Mouse (Mus musculus) bone marrow macrophage, adult 2 months (primary cell): ENCODE measurements around the gene Sult1a1. TPM values are rescaled to one million over a fixed set of nuclear protein-coding genes. Genes with fewer than 3 reads are reported as not detected.
A peak's percentile ranks its signal among the peaks of the same experiment; 100 is the strongest.

Source experiments
- H3K27ac ChIP-seq: 2 replicates; pipeline ENCODE4 v1.5.1; 2012; ENCODE audit warnings: low read depth, low read length; ENCODE audit not compliant: insufficient read depth
- H3K4me1 ChIP-seq: 2 replicates; pipeline ENCODE4 v1.6.1; 2012; ENCODE audit warnings: low read length; ENCODE audit not compliant: control insufficient read depth, insufficient read depth
- H3K4me3 ChIP-seq: 2 replicates; pipeline ENCODE4 v1.5.1; 2012; ENCODE audit warnings: mild to moderate bottlenecking, low read length, moderate library complexity; ENCODE audit not compliant: insufficient read depth
- CTCF ChIP-seq: IDR thresholded peaks from 2 replicates; pipeline ENCODE4 v1.5.1; 2012; ENCODE audit warnings: low read depth, mild to moderate bottlenecking, low read length, moderate library complexity
- POLR2A ChIP-seq: IDR thresholded peaks from 2 replicates; pipeline ENCODE4 v1.6.1; 2012; ENCODE audit warnings: mild to moderate bottlenecking, low read depth, low read length, borderline replicate concordance
- polyA plus RNA-seq: library from polyadenylated mRNA; stranded (reverse); fragments of >200 nt; gene quantifications from 2 replicates; pipeline ENCODE4 v1.2.4, GENCODE M21; 2012; ENCODE audit not compliant: missing spikeins, insufficient read depth, insufficient read length

The Sult1a1 gene
- polyA plus RNA-seq, 1 experiment: 42.3 TPM

DNA sequence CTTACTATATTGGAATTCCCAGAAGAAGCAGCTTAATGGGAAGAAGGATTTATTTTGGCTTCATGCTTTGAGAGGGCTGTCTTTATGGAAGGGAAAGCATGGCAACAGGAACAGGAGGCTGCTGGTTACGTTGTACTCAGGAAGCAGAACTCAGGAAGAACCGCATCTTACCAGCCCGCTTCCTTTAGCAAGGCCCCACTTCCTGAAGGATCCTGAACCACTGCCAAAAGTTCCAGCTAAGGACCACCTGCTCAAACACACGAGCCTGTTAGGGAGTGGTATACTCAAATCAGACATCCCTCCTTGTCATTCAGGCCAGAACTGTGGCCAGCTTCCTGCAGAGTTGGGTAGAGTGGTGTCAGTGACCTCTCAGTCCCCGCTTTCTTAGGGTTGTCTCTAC is 7.8 kb downstream of the Sult1a1 start:
- Histone ChIP-seq H3K4me3 (no peak overlapping the region), H3K4me1 (peaks cover 17% of the 10 kb centered on the region), H3K27ac (no peak overlapping the region)
- TF ChIP-seq POLR2A (no peak), CTCF (no peak)

- no peak for TF ChIP-seq POLR2A
- TF ChIP-seq CTCF: no peak
- Histone ChIP-seq H3K4me1 (peaks cover 17% of the 10 kb centered on the region), H3K27ac (no peak overlapping the region), H3K4me3 (no peak overlapping the region)
Measured at GRCm38 (mm10) chr7:126667495-126668090, 8.6 kb downstream of the Sult1a1 start.

DNA sequence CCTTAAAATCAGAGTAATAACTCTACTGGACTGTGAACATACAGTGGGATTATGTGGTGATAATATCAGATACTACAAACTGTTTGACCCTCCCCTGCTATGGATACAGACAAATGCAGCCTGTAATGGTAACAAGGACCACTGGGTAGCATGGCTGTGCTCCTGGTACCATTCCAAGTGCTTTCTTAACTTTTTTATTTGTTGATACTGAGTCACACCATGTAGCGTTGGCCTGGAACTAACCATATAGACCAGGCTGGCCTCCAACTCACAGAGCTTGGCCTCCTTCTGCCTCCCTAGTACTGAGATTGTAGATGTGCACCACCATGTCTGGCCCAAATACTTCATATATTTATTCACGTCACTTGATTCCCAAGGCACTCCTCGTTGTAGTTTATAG is 11.0 kb downstream of the Sult1a1 start:
- TF ChIP-seq CTCF: no peak
- TF ChIP-seq POLR2A: no peak
- H3K4me1 ChIP-seq: peaks cover 17% of the 10 kb centered on the region

DNA sequence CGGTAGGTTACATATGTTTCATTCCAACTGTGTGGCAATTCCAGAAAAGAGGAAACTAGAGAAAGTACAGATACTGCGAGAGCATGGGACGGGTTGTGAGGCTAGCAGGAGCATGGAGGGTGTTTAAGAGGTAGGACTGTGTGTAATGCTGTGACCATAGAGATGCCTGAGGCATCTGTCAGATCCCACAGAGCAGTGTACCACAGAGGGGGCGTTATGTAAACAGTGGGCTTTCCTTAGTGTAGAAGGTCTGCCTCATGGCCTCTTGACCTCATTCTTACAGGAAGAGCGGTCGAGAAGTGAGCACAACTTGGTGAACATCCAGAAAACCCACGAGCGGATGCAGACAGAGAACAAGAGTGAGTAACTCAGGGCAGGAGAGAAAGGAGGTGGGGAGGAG is 12.6 kb downstream of the Sult1a1 start:
- Histone ChIP-seq H3K4me1 (peaks cover 15% of the 10 kb centered on the region), H3K27ac (no peak overlapping the region), H3K4me3 (no peak overlapping the region)
- TF ChIP-seq CTCF (no peak), POLR2A (no peak)

More for the DNA sequence above, 11.0 kb downstream of the Sult1a1 start:
- H3K4me3 ChIP-seq: no peak overlapping the region
- H3K27ac ChIP-seq: no peak overlapping the region

- peaks cover 22% of the 10 kb centered on the region for H3K4me1 ChIP-seq
- H3K4me3 ChIP-seq: no peak overlapping the region
- TF ChIP-seq POLR2A (no peak), CTCF (no peak)
- no peak overlapping the region for H3K27ac ChIP-seq
Measured at GRCm38 (mm10) chr7:126659771-126660170, 16.5 kb downstream of the Sult1a1 start.

DNA sequence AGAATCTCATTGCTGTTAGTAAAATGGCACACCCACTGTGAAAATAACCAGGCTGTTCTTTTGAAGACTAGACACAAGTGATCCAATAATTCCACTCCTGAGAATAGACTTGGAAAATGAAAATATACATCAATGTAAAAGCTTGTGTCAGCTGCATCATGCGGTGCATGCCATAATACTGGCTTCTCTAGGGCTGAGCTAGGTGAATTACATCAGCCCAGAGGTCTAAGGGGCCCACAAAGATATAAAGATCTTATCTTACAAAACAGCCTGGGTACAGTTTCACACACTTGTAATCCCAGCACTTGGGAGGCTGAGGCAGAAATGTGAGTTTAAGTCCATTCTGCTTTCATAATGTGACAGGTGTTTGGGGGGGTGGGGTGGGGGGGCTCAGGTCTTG is 18.7 kb downstream of the Sult1a1 start:
- TF ChIP-seq CTCF: no peak
- no peak for TF ChIP-seq POLR2A
- Histone ChIP-seq H3K4me3 (no peak overlapping the region), H3K4me1 (peaks cover 32% of the 10 kb centered on the region), H3K27ac (peak overlapping the region; percentile 75; the same call in 1 of the 2 replicates)

- Histone ChIP-seq H3K27ac (peak overlapping the region; percentile 75), H3K4me3 (peak overlapping the region; percentile 7; the same call in 1 of the 2 replicates), H3K4me1 (peaks cover 39% of the 10 kb centered on the region)
- TF ChIP-seq POLR2A: no peak
- TF ChIP-seq CTCF: no peak
Measured at GRCm38 (mm10) chr7:126655695-126656094, 20.5 kb downstream of the Sult1a1 start.

DNA sequence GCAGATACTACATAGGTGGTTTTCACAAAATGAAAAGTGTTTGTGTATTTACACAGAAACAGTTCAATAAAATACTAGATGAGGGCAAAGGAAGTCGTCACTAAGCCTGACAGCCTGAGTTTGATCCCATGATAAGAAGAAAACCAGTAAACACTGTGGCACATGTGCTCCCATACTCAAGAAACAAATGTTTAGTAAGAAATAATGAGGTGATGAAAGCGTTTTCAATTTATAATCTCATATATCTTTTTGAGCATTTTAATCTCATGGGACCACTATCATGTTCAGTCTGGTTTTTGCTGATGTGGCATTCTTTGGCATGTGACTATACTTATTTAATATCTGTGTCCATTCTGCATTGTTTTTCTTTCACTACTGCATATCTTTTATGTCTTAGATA is 22.2 kb downstream of the Sult1a1 start:
- Histone ChIP-seq H3K27ac (no peak overlapping the region), H3K4me1 (peaks cover 41% of the 10 kb centered on the region), H3K4me3 (no peak overlapping the region)
- no peak for TF ChIP-seq POLR2A
- TF ChIP-seq CTCF: no peak

DNA sequence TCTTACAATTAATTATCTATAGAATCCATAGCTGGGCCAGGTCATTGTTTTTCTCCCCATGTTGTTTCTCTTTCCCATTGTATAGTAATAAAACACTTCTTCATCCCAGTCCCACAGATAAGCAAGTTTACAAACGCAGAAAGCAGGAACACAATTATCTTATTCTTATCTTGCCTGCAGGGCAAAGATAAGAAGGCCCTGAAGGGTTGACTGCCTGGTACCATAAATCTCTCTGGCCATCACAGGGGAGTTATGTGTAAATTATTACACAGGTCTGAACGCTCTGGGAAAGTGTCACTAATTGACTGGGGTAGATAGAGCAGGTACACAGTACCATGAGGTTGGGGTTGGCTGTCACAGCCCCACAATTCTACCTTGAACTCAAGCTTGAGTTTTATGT is 25.4 kb downstream of the Sult1a1 start:
- Histone ChIP-seq H3K27ac (no peak overlapping the region), H3K4me1 (peaks cover 26% of the 10 kb centered on the region), H3K4me3 (no peak overlapping the region)
- no peak for TF ChIP-seq POLR2A
- TF ChIP-seq CTCF: no peak

- TF ChIP-seq CTCF (no peak), POLR2A (no peak)
- Histone ChIP-seq H3K27ac (peak within 1 kb of the TSS; percentile 67), H3K4me3 (peak within 1 kb of the TSS; percentile 69), H3K4me1 (peaks cover 16% of the 10 kb centered on the region)
Measured at GRCm38 (mm10) chr7:126649231-126650051, 26.8 kb downstream of the Sult1a1 start, which contains the start of gene Sgf29. Gene Sgf29, plus strand, starts transcription at chr7:126649309.
